Mouse (Mus musculus) liver (tissue): ENCODE results near the gene Ifna6.
A peak's percentile ranks its signal among the peaks of the same experiment; 100 is the strongest.

Experiments used
- DNase-seq: peaks from one replicate; pipeline ENCODE4 v3.0.0-alpha.2; 2020; ENCODE audit warnings: mixed read lengths

The Ifna6 gene

DNA sequence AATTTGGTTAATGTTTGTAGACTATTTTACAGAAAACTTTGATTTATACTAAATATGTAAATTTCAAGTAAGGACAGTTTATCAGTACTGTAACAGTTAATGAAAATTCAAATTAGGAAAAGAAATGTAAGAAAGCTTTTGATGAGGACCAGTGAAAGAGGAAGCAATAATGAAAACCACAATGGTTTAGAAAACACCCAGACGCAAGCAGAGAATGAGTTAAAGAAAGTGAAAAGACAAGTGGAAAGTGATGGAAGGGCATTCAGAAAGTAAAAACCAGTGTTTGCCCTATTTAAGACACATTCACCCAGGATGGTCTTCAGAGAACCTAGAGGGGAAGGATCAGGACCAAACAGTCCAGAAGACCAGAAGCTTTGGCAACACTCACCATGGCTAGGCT is 22.5 kb downstream of the Ifna6 start, which contains the start of gene Ifna1:
Gene Ifna1, plus strand, starts transcription at position 390 of the 400 bp plus-strand sequence.
- no peak for DNase-seq

DNA sequence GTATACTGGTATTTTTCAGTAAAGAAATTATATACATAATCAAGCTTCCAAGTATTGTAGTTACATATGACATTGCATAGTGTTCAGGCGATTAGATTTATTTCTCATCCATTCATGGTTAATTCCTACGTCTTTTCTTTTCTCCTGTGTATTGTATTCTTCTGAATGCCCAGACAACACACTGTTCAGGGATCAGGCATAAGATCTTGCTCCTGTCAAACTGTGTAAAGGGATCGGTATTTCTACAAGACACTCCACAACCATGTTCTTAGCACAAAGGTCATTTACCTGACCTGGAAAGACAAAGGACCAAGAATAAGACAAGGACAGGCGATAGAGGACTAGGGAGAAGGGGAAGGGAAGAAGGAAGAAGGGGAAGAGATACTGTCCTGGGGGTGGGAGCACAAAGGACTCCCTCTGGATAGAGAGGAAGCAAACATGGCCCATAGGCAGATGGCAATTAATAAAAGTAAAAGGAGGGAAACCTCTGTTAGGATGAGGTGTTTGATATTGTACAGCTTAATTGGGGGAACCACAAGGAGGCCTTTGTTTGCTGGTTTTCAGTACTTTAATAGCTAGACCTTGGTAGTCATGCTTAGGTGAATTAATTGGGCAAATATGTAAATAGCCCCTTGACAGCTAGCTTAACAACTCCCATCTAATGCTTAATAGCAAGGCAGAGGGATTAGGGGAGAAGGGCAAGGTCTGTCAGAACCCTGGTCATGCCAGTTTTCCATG is 24.0 kb downstream of the Ifna6 start:
- no peak for DNase-seq

DNA sequence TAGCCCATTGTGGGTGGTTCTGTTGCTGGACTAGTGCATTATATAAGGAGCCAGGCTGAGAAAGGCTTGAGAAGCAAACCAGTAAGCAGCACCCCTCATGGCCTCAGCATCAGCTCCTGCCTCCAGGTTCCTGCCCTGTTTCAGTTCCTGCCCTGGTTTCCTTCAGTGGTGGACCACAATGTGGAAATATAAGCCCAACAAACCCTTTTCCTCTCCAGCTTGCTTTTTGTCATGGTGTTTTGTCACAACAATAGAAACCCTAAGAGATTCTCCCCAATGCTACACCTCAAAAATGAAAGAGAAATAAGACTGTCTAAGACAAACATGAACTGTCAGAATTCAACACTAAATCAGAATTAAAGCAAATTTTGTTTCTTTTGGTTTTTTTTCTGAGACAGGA is 32.0 kb downstream of the Ifna6 start:
- DNase-seq = no peak

DNA sequence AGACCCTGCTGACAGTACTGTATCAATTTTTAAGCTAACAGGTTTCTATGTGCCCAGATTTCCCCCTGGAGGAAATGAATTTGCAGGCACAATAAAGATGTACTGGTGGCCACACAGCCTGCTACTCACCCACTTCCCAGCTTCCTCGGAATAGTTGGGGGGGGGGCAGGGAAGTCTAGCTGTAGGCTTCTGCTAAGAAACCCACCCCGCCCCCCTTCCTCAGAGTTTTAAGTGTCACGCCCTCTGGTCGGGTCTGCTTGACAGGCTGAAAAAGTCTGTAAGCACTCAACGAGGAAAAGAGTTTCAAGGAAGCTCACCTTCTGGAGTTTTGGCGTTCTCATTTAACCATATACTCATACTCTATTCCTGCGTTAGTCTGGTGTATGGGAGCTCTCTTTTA is 36.1 kb downstream of the Ifna6 start:
- no peak for DNase-seq

DNA sequence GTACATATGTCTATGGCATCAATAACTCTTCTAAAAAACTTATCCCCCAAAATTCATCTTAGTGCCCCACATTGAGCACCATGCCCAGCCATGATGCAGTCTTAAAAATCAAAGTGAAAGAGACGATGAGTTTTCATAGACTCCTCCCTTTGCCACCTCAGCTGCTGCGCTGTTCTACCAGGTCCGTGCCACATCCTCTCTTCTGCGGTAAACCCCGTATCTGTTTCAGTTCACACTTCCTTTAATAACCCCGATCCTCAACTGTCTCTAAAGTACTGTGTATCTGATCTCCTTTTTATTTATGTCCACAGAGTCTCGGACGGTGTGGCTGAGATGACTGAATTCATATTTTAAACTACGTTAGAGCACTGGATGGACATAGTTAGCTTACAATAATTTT is 37.4 kb downstream of the Ifna6 start:
- DNase-seq = peak; percentile 13

DNA sequence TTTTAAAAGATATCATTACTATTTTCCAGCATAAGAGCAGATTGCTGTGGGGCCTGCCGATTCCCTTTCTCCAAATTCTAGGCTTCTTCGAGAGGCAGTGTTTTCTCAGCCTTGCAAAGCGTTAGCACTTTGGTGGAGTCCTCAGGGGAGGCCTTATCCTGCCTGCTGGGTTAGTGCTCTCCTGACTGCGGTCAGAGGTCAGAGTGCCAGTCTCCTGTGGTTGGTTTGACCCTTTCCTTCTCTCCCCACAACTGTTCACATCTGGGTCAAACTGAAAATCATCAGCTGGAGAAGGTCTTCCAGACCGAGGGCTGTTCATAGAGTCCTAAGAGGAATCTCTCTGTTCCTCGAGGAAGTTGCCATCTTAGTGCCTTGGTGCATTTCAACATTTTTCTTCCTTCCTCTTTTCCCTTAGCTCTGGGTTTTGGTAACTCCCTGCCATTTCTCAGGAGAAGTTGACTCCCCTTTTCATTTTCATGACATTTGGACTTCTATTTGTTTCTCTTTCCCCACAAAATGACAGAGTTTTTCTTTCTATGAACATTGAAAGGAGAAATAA is 37.9 kb downstream of the Ifna6 start:
- no peak for DNase-seq

DNA sequence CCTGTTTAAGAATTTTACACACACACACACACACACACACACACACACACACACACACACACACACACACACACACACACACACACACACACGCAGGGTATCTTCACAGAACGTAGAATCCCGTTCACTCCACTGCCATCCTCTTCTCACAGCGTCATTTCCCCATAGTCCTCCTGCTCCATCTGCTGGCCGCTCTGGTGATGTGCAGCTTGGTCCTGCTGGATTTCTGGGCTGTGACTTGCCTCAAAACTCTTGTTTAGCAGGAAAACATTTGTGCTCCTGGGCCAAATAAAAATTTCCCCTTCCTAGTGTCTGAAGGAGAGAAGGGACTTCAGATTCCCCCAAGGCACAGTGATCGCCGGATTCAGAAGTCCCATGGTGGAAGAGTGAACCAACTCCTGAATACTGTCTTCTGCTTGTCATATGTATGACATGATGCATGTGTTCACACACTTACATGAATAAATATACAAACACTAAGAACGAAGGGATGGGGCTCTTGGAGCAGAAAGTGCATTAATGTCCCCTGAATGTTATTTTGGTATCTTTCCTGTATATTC is 40.2 kb downstream of the Ifna6 start:
- DNase-seq = peak; percentile 81

DNA sequence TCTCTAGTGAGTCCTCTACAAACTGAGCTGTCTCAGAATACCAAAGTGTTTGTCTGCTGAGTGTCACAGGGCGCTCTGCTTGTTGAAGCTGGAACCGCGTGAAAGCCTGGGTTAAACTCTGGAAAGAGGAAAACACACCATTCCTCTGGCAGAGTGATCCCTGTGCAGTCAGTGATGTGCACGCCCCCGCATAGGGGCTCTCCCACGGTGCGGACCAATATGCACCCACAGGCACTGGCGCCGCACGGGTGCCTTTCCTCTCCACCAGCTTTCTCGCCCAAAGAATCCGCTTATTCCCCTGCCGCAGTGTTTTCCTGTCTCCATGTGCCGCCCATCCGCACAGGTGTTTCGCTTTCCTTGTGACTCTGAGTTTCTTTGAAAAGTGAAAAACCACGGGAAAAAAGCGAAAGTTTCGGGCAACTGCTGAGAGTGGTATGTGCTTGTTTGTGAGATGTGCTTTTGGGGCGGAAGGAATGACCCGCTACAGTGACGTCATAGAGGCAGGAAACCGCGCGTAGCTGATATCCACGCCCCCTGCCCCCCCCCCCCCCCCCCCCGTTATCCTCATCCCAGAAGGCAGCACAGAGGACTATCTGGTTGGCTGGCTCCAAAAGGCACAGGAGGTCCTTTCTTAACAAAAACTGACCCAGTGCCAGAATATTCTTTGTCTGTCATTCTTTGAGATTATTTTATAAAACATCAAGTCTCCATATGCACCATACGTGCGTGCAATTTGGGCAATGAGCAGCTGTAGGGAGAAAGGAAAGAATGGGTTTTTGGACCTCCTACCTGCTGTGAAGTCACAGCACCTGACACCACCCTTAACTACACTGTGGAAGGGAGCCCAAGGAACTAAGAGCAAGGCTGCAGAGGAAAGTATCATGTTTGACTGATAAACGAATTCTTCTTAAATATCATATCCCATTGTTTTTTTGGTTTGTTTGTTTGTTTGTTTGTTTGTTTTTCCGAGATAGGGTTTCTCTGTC is 41.0 kb downstream of the Ifna6 start:
- DNase-seq = peak; percentile 67

DNA sequence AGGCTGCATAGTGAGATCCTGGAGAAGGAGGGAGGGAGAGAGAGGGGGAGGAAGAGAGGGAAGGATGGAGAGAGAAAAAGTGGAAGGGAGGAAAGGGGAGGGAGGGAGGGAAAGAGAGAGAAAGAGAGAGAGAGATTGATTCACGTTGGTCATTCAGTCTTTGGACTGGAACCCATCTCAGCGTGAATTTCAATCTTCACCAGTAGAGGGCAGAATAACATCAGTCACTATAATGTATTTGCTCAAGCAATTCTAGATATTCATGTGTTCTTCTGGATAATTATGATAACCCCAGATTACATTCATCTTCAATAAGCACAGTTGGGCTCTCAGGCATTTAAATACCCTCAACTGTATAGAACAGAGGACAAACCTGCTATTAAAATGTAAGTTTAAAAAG is 45.5 kb downstream of the Ifna6 start:
- DNase-seq = no peak

DNA sequence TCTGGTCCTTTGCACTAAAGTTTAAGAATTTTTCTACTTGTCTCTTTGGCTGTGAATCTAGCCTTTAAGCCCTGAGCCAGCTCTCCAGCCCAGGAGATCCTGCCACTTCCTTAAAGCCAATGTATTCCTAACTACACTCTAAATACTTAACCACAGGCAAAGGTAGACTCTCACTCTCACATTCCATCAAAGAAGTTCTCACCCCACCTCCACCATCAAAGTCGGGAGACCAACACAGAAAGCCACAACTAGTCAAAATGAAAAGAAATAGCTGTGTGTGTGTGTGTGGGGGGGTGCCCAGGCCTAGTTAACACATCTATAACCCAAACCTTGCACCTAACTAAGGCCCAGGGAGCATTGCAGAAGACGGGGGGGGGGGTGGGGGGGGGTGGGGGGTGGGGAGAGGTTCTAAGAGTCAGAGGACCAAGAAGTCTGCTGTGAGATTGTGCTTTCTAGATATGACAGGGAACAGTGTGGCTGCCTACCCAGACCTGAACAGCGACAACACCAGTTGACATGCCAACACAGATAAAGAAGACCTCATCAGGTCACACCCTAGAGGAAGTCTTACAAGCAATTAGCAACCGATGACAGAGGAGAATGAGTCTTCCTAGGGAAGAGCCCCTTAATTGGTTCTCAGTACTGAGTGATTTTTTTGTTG is 48.3 kb downstream of the Ifna6 start:
- DNase-seq = peak; percentile 56

DNA sequence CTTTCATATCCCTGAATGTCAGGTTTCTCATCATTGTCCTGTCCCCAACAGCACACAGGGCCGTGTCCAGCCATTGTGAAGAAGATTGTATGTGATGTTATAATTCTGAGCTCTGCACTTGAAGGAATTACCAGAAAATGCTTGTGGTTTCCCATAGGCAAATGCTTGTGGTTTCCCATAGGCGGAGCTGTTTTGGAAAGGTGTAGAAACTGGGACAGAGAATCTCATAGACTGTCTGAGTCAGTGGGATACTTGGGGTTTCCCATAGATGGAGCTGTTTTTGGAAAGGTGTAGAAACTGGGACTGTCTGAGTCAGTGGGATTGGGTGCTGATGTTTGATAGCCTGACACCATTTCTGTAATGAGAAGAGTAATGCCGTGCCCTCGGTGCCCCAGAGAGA is 49.3 kb downstream of the Ifna6 start:
- no peak for DNase-seq
